Comparison of ENCODE assay signal across 8 mouse cellular contexts in the genomic region with DNA sequence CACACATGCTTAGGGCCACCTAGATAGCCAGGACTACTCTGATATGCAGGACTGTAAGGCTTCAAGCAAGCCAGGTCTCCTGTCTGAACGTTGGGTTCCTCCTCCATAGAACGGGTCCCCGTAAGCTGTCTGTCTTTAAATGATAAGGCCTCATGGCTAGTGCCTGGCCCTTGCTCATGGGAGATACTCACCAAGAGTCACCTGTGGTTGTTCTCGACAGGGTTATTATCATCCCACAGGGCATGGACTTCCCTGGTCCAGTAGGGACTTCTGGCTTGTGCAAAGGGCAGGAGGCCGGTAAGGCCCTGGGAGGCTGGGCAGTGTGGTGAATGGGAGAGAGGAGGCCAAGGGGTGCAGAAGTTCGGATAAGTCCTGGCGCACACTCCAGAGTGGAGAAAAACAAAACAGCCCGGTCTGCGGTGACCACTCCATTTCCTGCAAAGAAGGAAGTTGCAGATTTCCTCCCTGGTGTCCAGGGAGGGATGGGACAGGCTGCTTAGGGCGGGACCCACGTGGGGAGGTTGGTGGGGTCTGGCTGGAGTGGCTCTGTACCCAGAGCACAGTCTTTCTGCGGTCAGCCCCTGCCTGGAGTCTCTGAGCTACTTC. TPM values are rescaled to one million over a fixed set of nuclear protein-coding genes. Genes with fewer than 3 reads are reported as not detected.
DNase-seq lines count a peak whose midpoint lies in the region; ATAC-seq and TF ChIP-seq lines count a peak whose summit lies in the region.

No protein-coding gene starts in this region.

- TF ChIP-seq CTCF in forebrain, postnatal 0 days (IDR thresholded peaks at IDR 0.05; ENCODE audit: low read depth), result no peak
- no peak for TF ChIP-seq CTCF in kidney, postnatal 0 days (IDR thresholded peaks at IDR 0.05; ENCODE audit: low read depth)

- WGBS in forebrain, embryonic 10.5 days, result 84% methylated on average over 12 of the region's 12 CpGs
- WGBS in forebrain, postnatal 0 days, result 88% methylated on average over 12 of the region's 12 CpGs
- 51% methylated on average over 12 of the region's 12 CpGs for WGBS in kidney, postnatal 0 days
- 6% methylated on average over 12 of the region's 12 CpGs for WGBS in macrophage (ENCODE audit: missing documents)

- no peaks in the 10 kb centered on the region for H3K27me3 ChIP-seq in forebrain, embryonic 10.5 days (ENCODE audit: poor library complexity, severe bottlenecking)
- H3K27me3 ChIP-seq in forebrain, postnatal 0 days (ENCODE audit: insufficient read depth, low read length), result no peaks in the 10 kb centered on the region
- no peaks in the 10 kb centered on the region for H3K27me3 ChIP-seq in kidney, postnatal 0 days (ENCODE audit: insufficient read depth, low read length)

- H3K4me2 ChIP-seq in forebrain, postnatal 0 days (ENCODE audit: low read depth), result no peak overlapping the region
- no peak overlapping the region for H3K4me2 ChIP-seq in kidney, postnatal 0 days (ENCODE audit: low read length)

- peaks cover 78% of the 10 kb centered on the region for H3K4me1 ChIP-seq in forebrain, embryonic 10.5 days
- H3K4me1 ChIP-seq in forebrain, postnatal 0 days (ENCODE audit: insufficient read depth), result no peaks in the 10 kb centered on the region
- H3K4me1 ChIP-seq in kidney, postnatal 0 days (replicated peaks; ENCODE audit: insufficient read depth, low read length), result peaks cover 40% of the 10 kb centered on the region

- no peak overlapping the region for H3K4me3 ChIP-seq in forebrain, embryonic 10.5 days
- H3K4me3 ChIP-seq in forebrain, postnatal 0 days (ENCODE audit: low read depth, low read length), result no peak overlapping the region
- H3K4me3 ChIP-seq in kidney, postnatal 0 days (replicated peaks; ENCODE audit: low read depth, low read length), result no peak overlapping the region
- no peak overlapping the region for H3K4me3 ChIP-seq in macrophage (ENCODE audit: inconsistent target)

- peaks cover 99% of the 10 kb centered on the region for H3K79me2 ChIP-seq in macrophage (ENCODE audit: inconsistent target)

- DNase-seq in forebrain, embryonic 10.5 days (ENCODE audit: extremely low spot score, low spot score), result no peak
- no peak for DNase-seq in forebrain, postnatal 0 days
- DNase-seq in heart, adult 11 months, result peak; percentile 99
- peak; percentile 53 for DNase-seq in kidney, postnatal 0 days (ENCODE audit: low spot score)
- DNase-seq in B cell, adult 2 months, result no peak
- no peak for DNase-seq in urinary bladder, adult 2 months (ENCODE audit: low spot score)
- no peak for DNase-seq in left cerebral cortex, adult 11 months (ENCODE audit: low spot score)

- H3K9ac ChIP-seq in forebrain, postnatal 0 days, result no peak overlapping the region
- no peak overlapping the region for H3K9ac ChIP-seq in kidney, postnatal 0 days (ENCODE audit: low read depth, low read length)

- no peaks in the 10 kb centered on the region for H3K9me3 ChIP-seq in forebrain, embryonic 10.5 days
- no peaks in the 10 kb centered on the region for H3K9me3 ChIP-seq in forebrain, postnatal 0 days (ENCODE audit: low read length)
- H3K9me3 ChIP-seq in kidney, postnatal 0 days (replicated peaks; ENCODE audit: low read length), result no peaks in the 10 kb centered on the region

- peak overlapping the region; percentile 60 for H3K27ac ChIP-seq in forebrain, embryonic 10.5 days
- H3K27ac ChIP-seq in forebrain, postnatal 0 days (ENCODE audit: low read depth, low read length), result no peak overlapping the region
- H3K27ac ChIP-seq in kidney, postnatal 0 days, result peak overlapping the region; percentile 57
- H3K27ac ChIP-seq in macrophage, result peak overlapping the region; percentile 22

- peaks cover 3% of the 10 kb centered on the region; the same call in 1 of the 2 replicates for H3K36me3 ChIP-seq in forebrain, embryonic 10.5 days (replicated peaks)
- H3K36me3 ChIP-seq in forebrain, postnatal 0 days (ENCODE audit: insufficient read depth), result no peaks in the 10 kb centered on the region
- H3K36me3 ChIP-seq in kidney, postnatal 0 days (ENCODE audit: insufficient read depth, low read length), result no peaks in the 10 kb centered on the region
- no peaks in the 10 kb centered on the region for H3K36me3 ChIP-seq in macrophage (ENCODE audit: inconsistent target)

- no peak for ATAC-seq in forebrain, postnatal 0 days
- 0 out of 2 replicates have a peak, but pooled peaks have one; percentile 18 for ATAC-seq in kidney, postnatal 0 days (replicated peaks; ENCODE audit: low FRiP score, low read depth)

RNA-seq across cellular contexts. Expression of gene Cmip, which starts 41.2 kb away (rescaled TPM):
- 8.0 and 9.8 TPM in 2 replicates for polyA plus RNA-seq in forebrain, embryonic 10.5 days (2016; fragmentation: Nextera tagmentation; extraction: Ambion mirVana)
- total RNA-seq in forebrain, postnatal 0 days (2014; rRNA removed), result 139 and 204 TPM in 2 replicates
- 126 and 192 TPM in 2 replicates for polyA plus RNA-seq in forebrain, postnatal 0 days (2015; fragmentation: Nextera tagmentation; extraction: Ambion mirVana)
- polyA plus RNA-seq in kidney, postnatal 0 days (2015; fragmentation: Nextera tagmentation; extraction: Ambion mirVana), result 31.3 and 36.8 TPM in 2 replicates
- total RNA-seq in macrophage (2018; cell fraction: chromatin; rRNA removed), result 100 to 1,000 TPM in 23 of 26 experiments, 10 to 100 TPM in 3; 61.7 to 168 (median 115) TPM
- total RNA-seq in macrophage (2018; cell fraction: cytosol; rRNA removed), result 10 to 100 TPM; 66.7 to 95.6 (median 83.4) TPM
- 10 to 100 TPM; 49.1 to 97.6 (median 85.9) TPM for total RNA-seq in macrophage (2018; cell fraction: nucleus; rRNA removed)
- 47.6 to 64.8 TPM (median 62.8 TPM) in 3 replicates for polyA plus RNA-seq in macrophage (2018)
- 39.4 and 48.7 TPM in 2 replicates for polyA plus RNA-seq in urinary bladder, adult 2 months (2012; rRNA removed)

Comparison
In these comparisons a context has a peak if more than half of its experiments do, and no peak if none do; other contexts are left out.
1. DNase-seq: peak in heart, adult 11 months (single experiment) and kidney, postnatal 0 days (single experiment); none in forebrain, embryonic 10.5 days (single experiment), forebrain, postnatal 0 days (single experiment), B cell, adult 2 months (0 of 2), urinary bladder, adult 2 months (single experiment) and left cerebral cortex, adult 11 months (single experiment).